Mouse (Mus musculus) brain, embryonic 18.5 days (tissue): ENCODE measurements around the gene Olfr1371.
A peak's percentile ranks its signal among the peaks of the same experiment; 100 is the strongest.

Experiments used
- DNase-seq: peaks from one replicate; pipeline ENCODE4 v3.0.0-alpha.2; 2012; ENCODE audit warnings: low read depth, low spot score

Gene Olfr1371

DNA sequence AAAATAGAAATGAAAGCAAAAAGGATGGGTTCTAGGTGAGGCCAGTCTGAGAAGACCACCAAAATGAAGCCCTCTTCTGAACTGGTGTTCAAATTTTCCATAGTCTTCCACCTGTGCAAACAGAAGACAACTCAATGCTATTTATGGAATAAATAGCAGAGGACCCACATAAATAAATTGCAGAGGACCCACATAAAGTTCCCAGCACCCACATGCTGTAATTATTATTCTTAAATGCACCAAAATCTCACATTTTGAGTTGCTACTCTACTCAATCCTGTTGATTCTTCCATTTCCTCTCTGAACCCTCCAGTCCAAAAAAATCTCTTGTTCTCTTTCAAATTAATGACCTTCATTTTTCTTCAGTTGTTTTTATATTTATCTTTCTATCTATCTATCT is at the start of gene Olfr1371:
Olfr1371 (minus strand) TSS at position 101 of the 400 bp plus-strand sequence.
- no peak for DNase-seq

DNA sequence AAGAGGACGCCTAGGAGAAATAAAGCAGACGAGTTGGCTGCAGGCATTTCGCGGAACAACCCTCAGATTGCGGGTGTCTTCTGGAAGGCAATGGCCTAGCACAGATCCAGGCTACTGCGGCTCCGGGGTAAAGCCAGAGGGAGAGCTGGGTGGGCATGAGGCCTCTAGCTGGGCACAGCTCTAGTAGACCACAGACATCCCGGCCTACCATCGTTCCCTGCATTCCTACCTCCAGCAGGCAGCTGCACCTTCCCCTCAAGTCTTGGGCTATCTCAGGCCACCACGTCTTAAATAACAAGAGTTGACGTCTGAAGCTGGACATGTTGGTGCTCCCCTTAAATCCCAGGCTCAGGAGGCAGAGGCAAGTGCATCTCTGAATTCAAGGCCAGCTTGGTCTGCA is 48.6 kb upstream of the Olfr1371 start:
- DNase-seq, result no peak

DNA sequence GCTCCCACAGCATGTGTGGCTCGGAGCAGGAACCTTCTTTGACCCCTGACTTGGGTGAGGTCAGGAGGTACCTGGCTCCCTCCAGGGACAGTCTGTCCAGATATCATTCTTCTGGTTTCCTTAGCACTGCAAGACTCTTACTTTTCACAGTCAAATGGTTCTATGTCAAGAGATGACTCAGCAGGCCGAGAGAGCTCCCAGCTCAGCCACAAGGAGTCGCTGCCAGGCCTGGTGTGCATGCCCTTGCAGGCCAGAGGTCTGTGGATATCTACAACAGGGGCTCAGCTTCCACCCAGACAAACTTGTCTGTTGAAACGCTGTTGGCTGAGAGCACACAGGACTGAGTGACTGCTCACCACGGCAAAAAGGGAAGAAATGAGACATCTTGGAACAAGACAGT is 48.1 kb upstream of the Olfr1371 start:
- DNase-seq, result no peak

DNA sequence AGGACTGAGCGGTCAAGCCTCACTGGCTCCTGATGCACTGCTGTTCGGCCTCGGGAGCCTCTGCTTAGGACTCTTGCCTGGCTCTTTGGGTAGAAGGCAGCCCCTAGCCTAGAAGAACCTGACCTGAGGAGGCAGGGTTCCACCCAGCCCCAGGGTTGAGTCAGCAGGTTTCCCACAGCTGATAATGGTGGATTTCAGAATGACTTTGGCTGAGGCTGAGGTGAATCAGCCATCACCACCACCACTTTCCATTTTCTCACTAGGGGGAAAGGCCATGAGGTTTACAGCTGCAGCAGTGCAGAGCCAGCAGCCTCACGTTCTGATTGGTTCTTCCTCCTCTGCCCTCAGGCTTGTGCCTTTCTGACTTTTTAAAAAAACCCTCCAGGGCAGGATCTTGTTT is 47.1 kb upstream of the Olfr1371 start:
- DNase-seq, result no peak

DNA sequence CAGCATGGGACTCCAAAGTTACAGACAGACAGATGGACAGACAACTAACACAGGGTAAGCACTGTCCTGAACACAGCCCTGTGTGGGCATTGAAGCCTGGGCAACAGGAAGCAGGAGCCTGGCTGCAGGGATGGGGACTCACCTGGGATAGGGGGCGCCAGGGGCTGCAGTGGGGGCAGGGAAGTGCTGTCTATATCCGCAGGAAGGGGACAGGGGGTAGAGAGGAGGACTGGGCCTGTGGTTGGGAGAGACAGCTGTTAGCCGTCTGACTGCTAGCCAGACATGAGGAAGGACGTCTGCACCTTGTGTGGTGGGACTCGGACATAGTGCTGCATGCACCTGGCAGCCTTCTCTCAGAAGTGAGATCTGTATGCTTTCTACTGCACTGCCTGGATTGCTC is 44.9 kb upstream of the Olfr1371 start:
- no peak for DNase-seq

DNA sequence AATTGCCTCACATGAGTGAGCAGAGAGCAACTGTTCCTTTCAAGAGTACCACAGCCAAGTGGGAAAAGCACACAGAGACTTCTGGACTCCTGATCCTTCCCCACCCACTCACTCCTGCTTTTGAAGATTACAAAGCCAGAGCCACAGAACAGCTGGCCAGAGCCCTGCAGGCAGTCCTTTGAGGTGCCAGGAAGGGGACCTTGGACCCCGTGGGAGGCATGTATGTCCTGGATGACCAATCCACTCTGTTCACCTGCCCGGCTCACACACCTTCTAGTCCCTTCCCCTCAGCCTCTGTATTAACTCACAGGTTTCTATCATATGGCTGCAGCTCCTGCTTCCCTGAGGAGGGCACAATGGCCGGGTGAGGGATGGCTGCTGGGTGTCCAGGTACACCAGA is 43.6 kb upstream of the Olfr1371 start:
- no peak for DNase-seq

DNA sequence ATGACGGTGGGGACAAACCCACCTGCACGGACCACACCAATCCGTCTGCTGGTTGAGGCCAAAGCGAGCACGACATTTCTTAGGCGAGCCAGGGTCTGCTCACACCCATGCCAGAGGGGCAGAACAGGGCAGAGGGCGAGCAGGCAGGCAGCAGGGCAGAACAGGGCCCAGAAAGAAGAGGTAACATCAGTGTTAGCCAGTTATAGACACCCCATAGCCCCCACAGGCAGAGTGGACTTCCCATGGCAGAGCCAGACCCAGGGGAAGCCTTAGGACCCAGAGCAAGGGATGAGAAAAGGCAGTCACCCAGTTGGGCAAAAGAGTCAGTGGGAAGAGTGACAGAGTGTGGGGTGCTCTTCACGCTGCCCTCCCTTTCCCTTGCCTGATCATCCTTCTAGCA is 41.3 kb upstream of the Olfr1371 start:
- no peak for DNase-seq

DNA sequence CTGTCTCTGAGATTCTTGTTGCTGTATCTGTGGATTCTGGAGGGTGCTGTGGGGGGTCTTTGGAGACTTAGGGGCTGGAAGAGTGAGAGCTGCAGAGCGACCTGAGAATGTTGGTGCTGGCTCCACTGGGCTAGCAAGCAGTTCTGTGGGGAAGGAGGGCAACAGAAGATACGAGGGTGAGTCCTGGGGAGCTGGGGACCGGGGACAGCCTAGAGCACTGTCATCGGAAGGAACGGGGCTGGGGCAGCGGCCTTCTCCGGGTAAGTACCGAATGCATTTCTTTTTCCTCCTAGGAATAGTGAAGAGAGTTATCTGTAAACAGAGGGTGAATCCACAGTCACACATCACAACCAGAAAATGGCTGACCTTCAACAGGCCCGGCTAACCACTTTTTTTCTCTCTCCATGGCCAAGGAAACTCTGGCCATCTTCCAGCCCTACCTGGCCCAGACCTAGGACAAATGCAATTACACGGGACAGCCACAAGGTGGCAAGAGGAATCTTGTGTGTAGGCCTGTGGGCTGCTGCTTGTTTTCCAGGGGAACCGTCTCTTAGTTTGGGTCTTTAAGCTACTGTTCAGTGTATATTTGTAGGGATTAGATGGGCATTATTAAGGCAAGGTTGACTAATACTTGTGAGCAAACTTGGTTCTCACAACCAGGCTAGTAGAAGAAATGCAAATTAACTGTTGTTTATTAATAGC is 40.0 kb upstream of the Olfr1371 start:
- no peak for DNase-seq

DNA sequence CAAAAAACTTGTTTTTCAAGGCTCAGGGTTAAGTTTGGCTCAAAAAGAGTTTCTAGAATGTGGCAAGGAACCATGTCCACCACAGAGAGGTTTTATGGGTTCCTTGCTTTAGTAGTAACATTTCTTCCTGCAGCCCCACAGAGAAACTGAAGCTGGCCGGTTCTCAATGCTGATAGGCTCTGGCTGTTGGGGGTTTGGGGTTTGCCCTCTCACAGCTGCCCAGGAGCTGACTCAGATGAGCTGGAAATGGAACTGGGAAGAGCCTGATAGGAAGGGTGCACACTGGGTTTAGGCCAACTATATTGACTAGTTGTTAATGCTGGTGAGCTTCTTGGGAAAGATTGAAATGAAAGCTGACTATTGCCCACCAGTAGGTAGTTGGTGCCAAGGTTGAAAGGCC is 38.9 kb upstream of the Olfr1371 start:
- DNase-seq, result no peak

DNA sequence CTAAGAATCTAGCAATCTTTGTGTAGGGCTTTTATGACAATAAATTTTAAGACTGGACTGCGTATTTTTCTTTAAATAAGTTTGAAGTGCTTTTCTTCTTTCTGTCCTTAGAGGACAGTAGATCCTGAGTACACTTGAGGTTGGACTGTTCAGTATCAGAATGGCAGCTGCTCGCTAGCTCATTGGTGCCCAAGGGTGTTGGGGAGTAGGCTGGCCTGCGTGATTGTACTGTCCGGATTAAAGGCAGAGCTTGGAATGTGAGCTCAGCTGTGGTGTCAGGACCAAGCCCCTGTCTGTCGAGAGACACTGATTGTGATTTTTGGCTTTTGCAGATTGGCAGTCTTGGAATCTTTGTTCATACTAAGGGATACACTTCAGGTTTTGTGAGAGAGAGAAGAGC is 38.0 kb upstream of the Olfr1371 start:
- no peak for DNase-seq

DNA sequence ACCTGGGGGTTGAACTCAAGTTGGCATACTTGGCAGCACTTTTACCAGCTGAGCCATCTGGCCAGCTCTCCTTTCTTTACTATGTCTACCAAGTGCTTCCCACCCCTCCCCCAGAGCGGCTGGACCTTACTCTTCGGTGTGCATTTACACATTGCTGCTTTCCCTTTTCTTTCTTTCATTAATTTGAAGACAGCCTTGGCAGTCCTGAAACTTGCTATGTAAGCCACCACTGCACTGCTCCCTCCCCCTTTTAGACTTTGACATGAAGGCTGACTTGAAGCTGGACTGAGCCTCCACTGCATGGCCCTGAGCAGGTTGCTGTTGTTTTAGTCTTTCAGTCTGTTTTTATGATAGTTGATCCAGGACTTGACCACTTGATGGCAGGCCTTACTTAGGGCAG is 35.7 kb upstream of the Olfr1371 start:
- DNase-seq, result no peak

DNA sequence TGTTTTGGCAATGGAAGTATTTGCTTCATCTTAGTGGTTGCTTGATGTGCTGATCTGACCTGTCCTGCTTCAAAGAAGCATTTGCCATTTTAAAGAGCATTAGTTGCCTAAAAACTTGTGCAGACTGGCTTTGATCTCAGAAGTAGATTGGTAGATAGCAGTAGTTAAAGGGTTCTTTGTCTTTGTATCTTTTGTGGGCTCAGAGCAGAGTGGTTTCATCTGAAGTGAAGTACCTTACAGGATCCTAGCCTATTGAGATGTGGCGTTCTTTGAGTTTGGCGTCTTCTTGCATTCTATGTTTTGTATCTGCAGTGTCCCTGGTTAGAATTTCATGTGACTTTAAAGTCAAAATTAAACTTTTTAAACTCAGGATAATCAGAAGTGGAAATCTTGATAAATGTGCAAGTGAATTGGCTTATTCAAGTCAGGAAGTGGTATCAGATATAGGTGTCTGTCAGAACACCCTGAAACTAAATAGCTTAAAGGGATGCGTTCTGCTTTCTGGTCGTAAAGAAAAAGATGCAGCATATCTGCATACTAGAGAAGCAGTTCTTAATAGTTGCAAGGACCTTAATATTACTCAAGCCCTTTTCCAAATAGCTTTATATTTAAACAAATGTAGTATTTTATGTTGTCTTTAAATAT is 27.2 kb upstream of the Olfr1371 start:
- DNase-seq, result no peak

DNA sequence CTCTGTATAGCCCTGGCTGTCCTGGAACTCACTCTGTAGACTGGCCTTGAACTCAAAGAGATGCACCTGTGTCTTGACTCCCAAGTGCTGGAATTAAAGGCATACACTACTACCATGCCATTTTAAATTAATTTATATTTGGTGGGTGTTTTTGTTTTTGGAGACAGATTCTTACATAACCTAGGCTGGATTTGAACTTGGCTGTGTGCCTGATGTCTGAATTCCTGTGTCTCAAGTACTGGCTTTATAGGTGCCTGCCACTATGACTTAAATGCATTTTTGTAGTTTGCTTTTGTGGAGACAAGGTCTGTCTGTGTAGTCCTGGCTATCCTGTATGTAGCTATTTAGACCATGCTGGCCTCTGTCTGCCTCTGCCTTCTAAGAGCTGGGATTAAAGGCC is 20.7 kb upstream of the Olfr1371 start:
- DNase-seq, result no peak

DNA sequence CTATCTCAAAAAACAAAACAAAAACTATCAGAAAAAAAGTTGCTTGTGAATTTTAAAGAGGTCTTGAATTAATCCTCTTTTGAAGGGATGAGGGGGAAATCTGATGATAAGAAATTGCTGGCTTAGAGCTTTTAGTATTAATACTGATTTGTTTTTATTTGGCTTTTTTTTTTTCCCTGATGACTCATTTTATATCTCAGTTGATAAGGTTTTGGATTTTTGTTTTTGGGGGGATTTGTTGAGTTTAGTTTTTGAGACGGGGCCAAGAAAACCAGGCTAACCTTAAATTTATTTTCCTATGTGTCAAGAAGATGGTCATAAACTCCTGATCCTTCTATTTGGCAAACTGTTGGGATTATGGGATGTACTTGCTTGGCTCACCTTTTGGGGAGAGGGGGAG is 20.1 kb upstream of the Olfr1371 start:
- DNase-seq, result no peak

DNA sequence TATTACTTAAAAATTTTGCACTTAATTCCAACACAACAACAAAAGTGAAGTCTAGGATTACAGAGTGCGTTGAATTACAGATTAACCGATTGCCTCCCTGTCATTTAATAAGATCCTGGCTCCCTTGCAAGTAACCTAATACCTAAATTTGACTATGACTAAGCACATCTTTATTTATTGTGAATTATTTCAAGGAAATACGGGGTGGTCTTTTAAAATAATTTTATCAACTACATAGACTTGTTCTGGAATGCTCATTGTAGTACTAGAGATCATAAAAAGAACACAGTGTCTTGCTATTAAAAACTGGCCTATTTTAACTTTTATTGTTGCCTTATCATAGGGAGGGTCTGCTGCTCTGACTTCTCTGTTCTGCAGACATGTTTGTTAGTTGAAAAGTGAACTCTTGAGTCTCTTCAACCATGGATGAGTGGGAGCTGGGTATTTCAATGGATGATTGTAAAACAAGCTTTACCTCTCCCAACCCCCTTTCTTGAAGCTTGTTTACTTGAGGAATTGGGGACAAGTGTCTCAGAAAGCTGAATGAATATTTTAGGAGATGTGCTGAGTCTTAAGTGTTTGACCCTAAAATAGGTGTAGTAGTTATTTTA is 19.4 kb upstream of the Olfr1371 start:
- DNase-seq, result no peak

DNA sequence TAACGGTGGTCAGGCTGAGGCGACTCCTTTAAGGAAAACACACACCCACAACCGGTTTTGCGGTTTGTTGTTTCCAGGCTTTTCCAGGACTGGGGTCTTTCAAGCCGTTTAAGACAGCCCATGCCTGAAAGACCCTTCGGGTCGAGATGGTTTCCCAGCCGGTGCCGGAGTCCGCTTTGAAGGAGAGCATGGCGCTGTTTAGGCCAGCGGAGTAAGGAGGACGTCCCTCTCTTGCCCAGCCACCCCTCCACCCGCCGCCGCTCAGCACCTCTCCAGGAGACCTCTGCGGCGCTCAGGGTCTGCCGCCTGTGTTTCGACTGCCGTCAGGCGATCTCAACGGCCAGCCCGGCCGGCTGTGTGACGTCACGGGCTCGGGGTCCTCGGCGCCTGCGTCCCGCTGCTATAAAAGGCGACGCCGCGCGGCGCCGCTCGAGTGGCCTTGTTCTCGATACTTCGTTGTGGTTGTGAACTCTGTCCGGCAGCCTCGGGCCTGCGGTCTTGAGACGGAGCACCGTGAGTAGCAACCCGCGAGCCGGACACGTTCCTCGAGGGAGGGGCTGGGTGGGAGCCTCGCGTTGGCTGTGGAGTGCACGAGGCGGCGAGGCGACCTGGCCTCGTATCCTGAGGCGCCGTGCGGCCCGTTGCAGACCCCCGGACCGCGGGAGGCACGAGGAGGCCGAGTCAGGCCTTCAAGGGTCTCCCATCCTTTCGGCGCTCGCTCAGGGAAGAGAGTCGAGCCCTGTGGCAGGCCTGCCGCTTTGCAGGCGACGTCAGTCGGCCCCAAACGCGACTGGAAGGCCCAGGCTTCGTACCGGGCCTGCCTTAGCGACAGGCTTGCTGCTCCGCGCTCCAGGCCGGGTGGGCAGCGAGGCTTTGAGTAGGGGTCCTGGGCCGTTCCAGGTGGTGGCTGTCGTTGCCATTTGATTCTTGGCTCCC is 18.1 kb upstream of the Olfr1371 start, which contains the start of gene Skp1a:
Skp1a (plus strand) TSS at position 390 of the 936 bp plus-strand sequence.
- peak; percentile 83 for DNase-seq

DNA sequence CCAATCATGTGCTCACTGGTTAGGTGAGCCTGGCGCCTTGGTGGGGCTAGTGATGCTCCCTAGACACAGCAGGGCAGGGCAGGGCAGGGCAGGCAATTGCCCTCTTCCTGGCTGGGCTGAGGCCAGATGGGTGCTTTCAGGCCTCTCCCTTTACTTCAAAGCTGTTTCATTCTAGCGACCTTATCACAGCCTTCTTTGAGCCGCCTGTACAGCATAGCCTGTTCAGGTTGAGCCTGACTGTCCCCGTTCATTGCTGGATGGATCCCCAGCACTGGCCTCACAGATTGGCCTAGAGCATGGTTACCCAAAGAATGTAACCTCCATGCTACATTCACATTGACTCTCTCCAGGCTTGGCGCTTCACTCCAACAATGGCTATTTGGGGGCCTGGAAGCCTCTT is 16.9 kb upstream of the Olfr1371 start:
- DNase-seq, result no peak

DNA sequence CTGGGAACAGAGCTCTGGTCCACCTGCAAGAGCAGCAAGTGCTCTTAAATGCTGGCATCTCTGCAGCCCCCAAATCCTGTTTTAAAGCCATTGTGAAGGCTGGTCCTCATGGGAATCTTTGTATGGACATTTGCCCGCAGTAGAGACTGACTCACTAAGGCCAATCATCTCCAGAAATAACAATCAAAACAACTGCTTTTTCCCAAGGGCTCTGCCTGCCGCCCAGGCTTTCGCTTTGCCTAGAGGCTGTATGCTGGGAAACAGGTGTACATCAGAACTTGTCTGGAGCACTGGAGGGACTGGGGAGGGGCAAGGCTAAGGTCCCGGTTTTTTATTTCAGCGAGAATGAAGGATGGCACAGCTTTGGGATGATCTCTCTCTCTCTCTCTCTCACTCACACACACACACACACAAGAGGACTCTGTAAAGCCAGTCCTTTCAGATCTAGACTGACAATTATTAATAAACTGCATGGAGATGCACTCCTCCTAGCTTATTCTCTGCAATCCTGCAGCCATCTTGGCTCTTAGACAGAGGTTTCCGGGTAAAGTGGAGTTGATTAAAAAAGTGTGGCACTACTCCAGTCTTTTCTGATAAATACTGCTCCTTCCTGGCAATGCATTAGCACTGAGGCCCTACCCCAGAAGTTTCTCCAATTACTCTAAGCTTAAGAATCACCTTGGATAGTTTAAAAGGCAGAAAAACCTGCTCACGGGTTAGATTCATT is 15.1 kb upstream of the Olfr1371 start:
- no peak for DNase-seq

DNA sequence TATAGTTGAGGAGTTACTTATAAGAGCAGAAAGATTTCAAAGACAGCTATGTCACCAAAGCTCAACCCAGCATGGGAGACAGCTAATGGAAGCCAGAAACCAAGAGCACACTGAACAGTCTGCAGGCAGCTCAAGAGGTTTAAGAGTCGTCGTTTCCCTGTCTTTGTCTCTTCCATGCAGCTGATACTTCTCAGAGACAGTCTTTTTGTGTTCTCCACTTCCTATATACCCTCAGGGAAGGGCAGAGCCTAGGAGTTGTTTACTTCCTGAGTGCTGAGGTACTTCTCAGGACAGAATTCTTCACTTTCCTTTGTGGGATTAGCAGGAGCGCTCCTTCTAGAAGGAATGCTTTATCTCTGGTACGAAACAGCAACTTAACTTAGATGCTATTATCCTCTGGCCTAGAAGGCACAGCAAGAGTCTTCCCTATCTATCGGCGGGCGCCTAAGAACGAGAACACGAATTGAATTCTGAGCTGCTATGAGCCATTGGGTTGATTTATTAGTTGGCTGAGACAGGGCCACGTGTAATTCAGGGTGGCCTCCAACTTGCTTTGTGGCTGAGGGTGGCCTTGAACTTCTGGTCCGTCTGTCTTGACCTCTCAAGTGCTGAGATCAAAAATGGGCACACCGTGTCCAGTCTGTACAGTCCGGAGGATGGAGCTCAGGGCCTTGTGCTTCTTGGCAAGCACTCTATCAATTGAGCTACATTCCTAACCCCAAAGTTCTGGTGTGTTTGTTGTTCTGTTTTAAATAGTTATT is 13.9 kb upstream of the Olfr1371 start:
- no peak for DNase-seq

DNA sequence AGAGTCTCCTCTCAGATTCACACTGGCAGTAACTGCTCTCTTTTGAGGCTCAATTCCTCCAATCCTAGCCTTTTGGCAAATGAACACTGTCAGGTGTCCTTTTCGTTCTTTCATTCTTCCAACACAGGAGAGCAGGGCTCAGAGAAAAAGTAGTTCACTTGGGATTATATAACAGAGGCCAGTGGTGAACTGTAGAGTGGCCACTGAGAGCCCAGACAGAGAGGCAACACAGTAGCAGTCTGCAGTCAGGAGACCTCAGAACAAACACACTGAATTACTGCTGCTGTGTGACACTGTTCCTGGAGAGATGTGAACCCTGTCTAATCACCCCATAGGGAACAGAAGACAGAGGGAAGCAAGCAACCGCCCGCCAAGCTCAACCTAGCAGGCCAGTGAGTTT is 13.3 kb upstream of the Olfr1371 start:
- DNase-seq, result no peak
